Mouse (Mus musculus): ENCODE data around the gene Kank1. TPM values are rescaled to one million over a fixed set of nuclear protein-coding genes. Genes with fewer than 3 reads are reported as not detected.

Gene Kank1
- polyA plus RNA-seq, 1 experiment from 2014 or later: 12.2 TPM

GRCm38 (mm10) chr19:25479152-25479669, 242.4 kb downstream of the Kank1 start:
- Histone ChIP-seq H3K9me3 (ENCODE audit: control insufficient read depth, low read length) (no peaks in the 10 kb centered on the region), H3K4me1 (replicated peaks; ENCODE audit: control insufficient read depth, insufficient read depth, low read length) (no peaks in the 10 kb centered on the region), H3K4me2 (replicated peaks) (no peak overlapping the region), H3K27me3 (ENCODE audit: control insufficient read depth, insufficient read depth, low read length) (no peaks in the 10 kb centered on the region), H3K4me3 (replicated peaks; ENCODE audit: low read length) (no peak overlapping the region), H3K9ac (no peak overlapping the region), H3K36me3 (replicated peaks; ENCODE audit: control insufficient read depth, insufficient read depth) (no peaks in the 10 kb centered on the region), H3K27ac (no peak overlapping the region)
- WGBS: 74% methylated on average over 5 of the region's 5 CpGs
- DNase-seq (ENCODE audit: low spot score) (no peak), ATAC-seq (ENCODE audit: low FRiP score) (no peak)

GRCm38 (mm10) chr19:25480820-25481219, 244.0 kb downstream of the Kank1 start:
- no peaks in the 10 kb centered on the region for H3K4me1 ChIP-seq (replicated peaks; ENCODE audit: control insufficient read depth, insufficient read depth, low read length)
- no peak overlapping the region for H3K9ac ChIP-seq
- DNase-seq (ENCODE audit: low spot score) (no peak), ATAC-seq (ENCODE audit: low FRiP score) (no peak)
- peaks cover 1% of the 10 kb centered on the region; the same call in 1 of the 2 replicates for H3K27me3 ChIP-seq (ENCODE audit: control insufficient read depth, insufficient read depth, low read length)
- H3K4me2 ChIP-seq (replicated peaks): no peak overlapping the region
- H3K36me3 ChIP-seq (replicated peaks; ENCODE audit: control insufficient read depth, insufficient read depth): no peaks in the 10 kb centered on the region
- 90% methylated on average over 6 of the region's 6 CpGs for WGBS
- H3K27ac ChIP-seq: no peak overlapping the region
- H3K4me3 ChIP-seq (replicated peaks; ENCODE audit: low read length): no peak overlapping the region
- H3K9me3 ChIP-seq (ENCODE audit: control insufficient read depth, low read length): no peaks in the 10 kb centered on the region

Other genes starting within 250 kb of the Kank1 start
- 0.74 and 1.8 TPM in 2 replicates for gene Dock8, start 237.4 kb upstream of the Kank1 start, polyA plus RNA-seq (2014; fragmentation: Nextera tagmentation; extraction: Ambion mirVana)

All from hindbrain, embryonic 14.5 days (tissue).